Mouse (Mus musculus) liver, postnatal 0 days (tissue): ENCODE measurements around the gene Gpr55.

Experiments used
- CTCF ChIP-seq: sonication (generic); IDR thresholded peaks from 2 replicates; pipeline ENCODE4 v1.5.1; 2016; ENCODE audit warnings: antibody characterized with exemption, low read depth
- EP300 ChIP-seq: IDR thresholded peaks from 2 replicates; pipeline ENCODE4 v1.6.1; 2016; ENCODE audit warnings: antibody characterized with exemption, low read depth, mild to moderate bottlenecking

GRCm38 (mm10) chr1:85899388-85899761 lies 61.4 kb downstream of the Gpr55 start:
- TF ChIP-seq EP300 (no peak), CTCF (peak; percentile 21; the same call in 1 of the 2 replicates)
